Mouse (Mus musculus): ENCODE results near the gene Trrap.
A peak's percentile ranks its signal among the peaks of the same experiment; 100 is the strongest.

Trrap gene

DNA sequence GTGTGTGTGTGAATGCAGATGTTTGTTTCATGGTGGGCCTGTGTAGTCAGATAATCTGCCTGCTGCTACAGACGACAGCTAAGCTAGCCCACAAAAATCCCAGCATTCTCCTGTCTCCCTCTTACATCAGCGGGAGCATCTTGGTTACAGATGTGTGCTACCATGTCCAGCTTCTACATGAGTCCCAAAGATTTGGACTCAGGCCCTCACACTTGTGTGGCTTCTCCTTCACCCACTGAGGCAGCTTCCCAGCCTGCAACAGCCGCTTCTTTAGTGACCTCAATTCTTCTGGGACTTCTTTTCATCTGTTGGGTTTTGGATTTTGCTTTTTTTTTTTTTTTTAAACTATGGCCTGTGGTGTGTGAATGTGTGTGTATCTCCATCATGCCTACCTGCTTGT lies 105.3 kb downstream of the Trrap start:
- DNase-seq, result no peak

DNA sequence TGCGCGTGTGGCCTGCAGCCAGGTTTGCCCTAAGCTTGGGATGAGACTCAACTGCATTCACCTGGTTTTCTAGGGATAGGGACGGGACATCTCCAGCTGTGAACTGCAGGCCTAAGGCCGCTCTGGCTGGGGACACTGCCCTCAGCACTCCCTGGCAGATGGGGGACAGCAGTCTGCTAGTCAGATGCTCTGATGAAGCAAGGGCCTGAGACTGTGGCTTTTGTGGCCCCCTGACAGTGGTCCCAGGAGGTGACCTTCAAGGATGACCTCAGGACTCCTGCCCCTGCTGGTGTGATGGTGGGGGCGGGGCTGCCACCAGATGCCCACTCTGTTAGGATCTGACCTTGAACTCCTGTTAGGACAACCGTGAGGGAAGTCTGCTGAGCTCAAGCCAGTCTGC lies 107.7 kb downstream of the Trrap start:
- no peak for DNase-seq

DNA sequence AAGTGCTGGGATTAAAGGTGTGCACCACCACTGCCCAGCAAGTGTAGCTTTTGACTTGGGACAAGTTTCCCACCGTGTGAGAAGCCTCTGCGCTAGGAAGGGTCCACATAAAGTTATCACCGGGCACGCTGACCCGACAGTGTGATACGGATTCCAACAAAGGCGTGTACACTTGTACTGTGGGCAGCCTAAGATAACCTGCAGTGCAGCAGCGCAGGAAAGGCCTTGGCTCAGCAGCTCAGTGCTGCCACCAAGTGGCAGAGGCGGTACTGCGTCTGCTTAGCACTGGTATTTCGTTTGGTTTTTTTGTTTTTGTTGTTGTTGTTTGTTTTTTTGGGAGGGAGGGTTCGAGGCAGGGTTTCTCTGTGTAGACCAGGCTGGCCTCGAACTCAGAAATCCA lies 108.4 kb downstream of the Trrap start:
- DNase-seq, result peak; percentile 17 to 65

DNA sequence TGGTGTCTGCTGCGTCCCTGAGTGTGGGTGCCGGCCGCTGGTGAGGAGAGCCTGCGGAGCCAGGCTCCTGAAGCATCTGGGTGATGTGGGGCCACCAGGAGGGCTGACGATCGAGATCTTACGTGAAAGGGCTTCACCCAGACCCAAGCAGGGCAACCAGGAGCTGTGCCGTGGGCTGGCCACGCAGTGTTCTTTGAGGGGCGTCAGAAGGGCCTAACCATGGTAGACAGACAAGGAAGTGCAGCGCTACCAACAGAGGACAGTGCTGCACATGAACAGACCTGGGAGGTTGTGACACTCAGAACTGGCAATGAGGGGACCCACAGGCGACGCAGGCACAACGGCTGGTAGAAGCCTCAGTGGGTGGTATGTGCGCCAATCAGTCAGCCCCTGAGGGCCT lies 109.5 kb downstream of the Trrap start:
- DNase-seq, result no peak

DNA sequence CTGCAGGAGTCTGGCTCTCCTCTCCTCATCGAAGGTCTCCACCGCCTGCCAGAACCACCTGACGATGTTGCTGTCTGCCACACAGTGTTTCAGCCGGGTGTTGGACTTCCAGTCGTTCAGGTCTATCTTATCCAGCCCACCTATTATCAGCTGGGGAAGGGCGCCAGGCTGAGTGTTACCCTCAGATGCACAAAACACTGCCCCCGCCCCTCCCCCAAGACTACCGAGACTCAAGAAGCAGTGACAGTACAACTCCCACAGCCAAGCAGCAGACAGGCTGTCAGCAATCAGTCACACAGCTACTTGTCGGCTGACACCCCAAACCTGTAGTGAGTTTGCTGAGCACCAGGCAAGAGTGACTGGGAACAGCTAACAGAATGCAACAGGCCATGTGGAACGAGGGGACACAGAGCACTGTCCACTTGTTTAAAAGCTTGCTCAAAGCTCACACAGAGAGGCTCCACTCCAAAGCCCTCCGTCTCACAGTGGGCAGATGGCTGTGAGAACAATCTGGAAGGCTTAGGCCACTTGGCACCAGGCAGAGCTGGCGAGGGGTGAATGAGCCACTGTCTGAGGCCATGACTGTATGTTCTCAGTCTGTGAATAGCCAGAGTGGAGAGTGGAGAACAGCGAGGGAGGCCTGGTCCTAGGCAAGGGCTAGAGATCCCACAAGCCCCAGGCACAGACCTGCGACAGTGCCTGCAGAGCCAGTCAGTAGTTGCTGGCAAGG lies 114.3 kb downstream of the Trrap start:
- no peak for DNase-seq

DNA sequence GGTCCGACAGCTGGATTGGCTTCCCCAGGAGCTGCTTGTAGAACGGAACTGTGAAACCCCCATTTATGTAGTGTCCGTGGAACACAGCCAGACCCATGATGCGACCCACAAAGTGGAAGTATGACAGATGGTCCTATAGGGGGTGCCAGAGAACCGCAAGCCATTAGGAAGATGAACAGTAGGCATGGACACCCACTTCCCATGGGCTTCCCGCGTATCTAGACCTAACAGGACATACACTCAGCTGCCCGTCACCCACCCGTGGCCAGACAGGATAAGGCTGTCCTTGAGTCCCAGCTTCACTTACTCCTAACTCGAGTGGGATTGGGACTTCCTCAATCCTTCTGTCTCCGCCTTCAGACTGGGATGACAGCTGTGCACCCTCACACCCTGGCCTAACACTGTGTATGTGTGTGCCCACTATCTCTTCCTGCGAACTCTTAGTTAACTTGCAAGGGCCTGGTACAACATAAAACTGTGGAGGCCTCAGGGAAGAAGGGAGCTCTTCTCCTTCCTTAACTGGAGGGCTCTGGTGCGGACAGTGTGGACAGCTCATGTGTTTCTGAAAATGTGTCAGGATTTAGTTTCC lies 117.2 kb downstream of the Trrap start:
- no peak for DNase-seq

DNA sequence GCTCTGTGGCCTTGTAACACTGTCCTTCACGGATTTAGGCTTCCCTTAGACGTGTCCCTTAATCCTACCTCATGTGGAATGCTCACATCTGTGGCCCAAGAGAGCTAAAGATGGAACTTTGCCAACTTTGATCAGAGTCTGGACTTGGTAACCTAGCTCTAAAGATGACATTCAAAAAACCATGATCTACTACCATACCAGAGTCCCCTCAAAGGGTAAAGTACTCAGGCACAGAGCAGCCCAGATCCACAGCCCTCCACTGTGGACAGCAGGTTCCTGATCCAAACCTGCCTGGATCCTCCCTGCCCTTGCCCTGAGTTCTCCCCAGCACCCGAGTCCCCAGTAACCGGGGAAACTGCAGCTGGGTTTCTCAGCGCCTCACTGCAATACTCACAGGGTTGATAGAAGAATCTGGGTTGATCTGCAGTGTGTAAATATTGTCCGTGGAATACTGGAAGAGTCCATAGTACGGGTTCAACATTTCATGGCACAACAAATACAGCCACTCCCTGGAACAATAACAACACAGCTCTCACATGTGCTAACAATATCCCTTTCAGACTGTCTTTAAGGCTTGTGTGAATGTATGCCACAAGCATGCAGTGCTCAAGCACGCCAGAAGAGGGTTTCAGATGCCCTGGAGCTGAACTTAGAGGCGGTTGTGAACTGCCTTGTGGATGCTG lies 118.6 kb downstream of the Trrap start:
- DNase-seq, result no peak

DNA sequence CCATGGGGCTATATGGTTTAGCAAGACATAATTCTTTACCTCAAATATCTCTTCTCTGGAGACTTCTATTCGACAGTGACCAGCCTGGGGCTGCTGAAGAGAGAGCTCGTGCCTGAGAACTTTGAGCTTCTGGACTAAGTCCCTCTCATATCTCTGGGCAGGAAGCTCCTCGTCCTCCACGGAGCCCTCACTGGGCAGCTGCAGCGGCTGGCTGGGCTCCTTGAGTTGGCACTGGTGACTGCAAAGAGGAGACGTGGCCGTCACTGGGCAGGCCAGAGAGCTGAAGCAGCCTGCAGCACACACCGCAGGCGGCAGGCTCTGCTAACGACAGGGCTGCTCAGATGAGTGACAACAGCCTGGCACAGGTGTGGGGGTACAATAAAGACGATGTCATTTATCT lies 123.7 kb downstream of the Trrap start:
- DNase-seq, result no peak

DNA sequence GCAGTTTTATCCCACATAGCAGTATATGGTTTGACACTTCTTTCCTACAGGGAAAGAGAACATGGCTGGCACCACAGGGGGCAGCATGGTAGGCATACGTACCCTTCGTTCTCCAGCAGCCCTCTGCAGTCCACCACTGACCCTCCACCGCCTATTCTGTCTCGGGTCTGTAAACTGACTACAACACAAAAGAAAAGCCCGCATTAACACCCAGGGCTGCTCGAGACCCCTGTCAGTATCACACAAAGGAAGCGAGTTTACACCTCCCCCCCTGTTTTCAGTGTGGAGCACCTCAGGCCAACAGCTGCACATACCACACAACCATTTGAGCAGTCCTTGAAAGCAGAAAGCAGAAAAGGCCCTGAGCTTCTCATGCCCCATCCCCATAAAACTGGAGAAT lies 130.3 kb downstream of the Trrap start:
- no peak for DNase-seq

DNA sequence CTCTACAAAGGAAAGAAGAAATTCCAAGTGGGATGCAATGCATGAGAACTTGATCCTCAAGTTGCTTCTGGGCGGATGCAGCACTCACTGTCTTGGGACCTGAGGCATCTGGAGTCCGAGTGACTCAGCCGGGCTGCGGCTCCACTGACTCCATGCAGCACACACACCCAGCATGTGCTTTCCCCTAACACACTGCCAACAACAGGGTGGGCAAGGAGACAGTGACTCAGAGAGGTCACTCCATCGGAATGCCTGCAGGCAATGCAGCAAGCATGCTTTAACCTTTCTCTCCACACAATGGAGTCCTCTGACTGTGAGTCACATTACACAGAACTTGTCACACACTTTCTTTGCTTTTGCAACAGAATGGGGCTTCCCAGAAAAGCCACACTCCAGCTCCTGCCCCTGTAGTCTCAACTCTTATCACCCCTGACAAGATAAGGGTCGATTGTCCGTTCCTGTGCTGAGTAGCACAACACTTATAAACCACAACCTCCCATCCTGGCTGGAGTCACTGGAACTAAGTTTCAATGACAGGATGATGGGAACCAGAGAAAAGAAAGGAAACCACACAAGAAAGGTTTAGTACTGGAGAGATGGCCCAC lies 131.0 kb downstream of the Trrap start:
- DNase-seq, result no peak

DNA sequence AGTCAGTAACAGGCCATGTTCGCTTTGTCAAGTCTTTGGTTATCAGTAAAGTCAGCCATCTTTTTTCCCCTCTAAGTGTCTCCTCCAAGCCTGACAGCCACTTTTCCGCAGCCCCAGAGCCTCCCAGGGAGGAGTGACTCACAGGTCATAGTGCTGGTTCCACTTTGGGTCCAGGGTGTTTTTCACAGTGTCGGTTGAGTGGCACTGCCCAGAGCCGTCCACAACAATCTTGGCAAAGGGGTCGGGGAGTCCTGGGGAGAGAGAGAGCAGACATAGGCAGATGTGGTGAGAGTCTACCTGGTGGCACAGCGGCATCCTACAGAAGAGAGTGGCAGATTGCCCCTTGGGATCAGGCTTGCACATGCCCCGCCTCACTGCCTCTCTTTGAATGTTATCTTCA lies 133.5 kb downstream of the Trrap start:
- no peak for DNase-seq

DNA sequence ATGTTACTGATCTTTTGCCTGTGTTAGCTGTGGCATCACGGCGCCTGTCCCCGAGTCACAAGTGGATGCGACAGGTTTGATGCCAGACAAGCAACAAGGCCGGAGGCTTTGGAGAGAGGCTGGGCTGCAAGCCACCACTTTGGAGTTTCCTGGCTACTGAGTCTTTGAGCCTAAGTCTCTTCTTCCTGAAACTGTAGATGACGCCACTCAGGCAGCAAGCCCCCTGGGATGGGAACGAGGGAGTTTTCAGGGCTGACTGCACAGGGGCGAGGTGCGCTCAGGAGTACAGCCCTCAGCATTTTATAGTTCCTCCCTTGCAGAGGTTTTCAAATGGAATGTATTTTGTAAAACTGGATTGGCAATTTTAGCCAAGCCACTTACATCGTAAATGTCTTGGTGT lies 134.3 kb downstream of the Trrap start:
- no peak for DNase-seq

DNA sequence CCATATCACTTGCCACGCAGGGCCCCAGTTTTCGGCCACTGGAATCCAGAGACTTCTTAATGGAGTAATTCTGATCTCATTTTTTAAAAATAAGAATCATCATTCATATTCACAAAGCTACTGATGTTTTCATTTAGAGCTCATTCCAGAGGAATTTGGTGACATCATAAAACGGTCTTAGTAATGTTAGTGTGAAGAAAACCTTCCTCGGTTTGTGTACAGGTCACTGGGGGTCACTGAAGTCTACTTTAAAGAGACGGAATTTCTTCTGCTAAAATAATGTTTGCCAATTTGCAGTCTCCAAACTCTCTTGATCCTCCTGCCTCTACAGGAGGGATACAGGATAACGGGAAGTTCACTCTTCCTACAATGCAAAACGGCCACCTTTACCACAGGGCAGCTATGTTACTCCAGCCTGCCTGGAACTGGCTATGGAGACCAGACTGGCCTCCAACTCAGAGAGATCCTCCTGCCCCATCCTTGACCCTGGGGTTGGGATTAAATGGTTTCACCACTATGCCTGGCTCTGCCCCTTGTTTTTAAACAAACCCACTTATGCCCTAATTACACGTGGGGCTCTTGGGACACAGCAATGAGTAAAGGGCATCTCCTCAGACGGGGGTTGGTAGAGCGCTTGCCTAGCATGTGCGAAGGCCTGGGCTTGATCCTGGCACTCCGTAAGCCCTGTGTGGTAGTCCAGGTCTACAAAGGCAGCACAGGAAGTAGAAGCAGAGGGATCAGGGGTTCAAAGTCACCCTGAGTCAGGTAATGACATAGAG lies 137.0 kb downstream of the Trrap start:
- DNase-seq, result no peak

DNA sequence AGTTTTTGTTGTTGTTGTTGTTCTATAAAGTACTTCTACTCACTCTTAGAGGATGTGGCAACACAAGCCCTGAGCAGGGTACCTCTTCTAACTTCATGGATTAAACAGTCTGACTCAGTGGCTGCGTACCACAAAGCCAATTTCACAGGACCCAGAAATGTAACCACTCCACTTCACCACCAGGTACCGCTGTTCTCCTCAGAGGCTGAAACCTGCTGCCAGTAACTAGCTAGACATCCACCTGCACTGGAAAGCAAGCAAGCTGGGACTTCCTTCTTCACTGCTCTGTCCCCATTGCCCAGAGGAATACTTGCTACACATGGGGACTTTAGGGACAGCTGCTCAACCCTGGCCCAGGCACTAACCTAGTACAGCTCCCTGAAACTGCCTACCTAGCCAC lies 140.1 kb downstream of the Trrap start:
- no peak for DNase-seq

All from spleen, adult 18-20 months (tissue).